Mouse (Mus musculus) CD4-positive, CD25-positive, alpha-beta regulatory T cell, adult 4 months (primary cell): ENCODE measurements around the gene Cd247. TPM values are rescaled to one million over a fixed set of nuclear protein-coding genes. Genes with fewer than 3 reads are reported as not detected.
"Not testable (repeated sequence)": the region's sequence is repeated elsewhere in the genome, so short reads cannot be mapped to it uniquely, and the experiment has no call there.

Source experiments
- ATAC-seq: one replicate; pipeline ENCODE4 v1.8.0; 2017
- polyA plus RNA-seq, 2 experiments: library from polyadenylated mRNA; unstranded; fragments of 100-300 nt; shearing (Covaris generic); gene quantifications; one replicate each; pipeline ENCODE4 v1.2.1; 2017

Gene Cd247
- polyA plus RNA-seq, result 100 to 1,000 TPM; 443 to 540 TPM

- peak; percentile 76 for ATAC-seq
Observed at GRCm38 (mm10) chr1:165788511-165788910, at the start of gene Cd247. Cd247 (plus strand) TSS chr1:165788681.

- no peak for ATAC-seq
Observed at GRCm38 (mm10) chr1:165738985-165739384, 49.5 kb upstream of the Cd247 start.

- ATAC-seq, result no peak
Observed at GRCm38 (mm10) chr1:165741989-165742388, 46.5 kb upstream of the Cd247 start.

- no peak for ATAC-seq
Observed at GRCm38 (mm10) chr1:165748053-165748452, 40.4 kb upstream of the Cd247 start.

GRCm38 (mm10) chr1:165751142-165751541 lies 37.3 kb upstream of the Cd247 start:
- no peak for ATAC-seq

- no peak for ATAC-seq
Observed at GRCm38 (mm10) chr1:165751838-165752237, 36.6 kb upstream of the Cd247 start.

- ATAC-seq, result no peak
Observed at GRCm38 (mm10) chr1:165754205-165754604, 34.3 kb upstream of the Cd247 start.

GRCm38 (mm10) chr1:165755194-165755593 lies 33.3 kb upstream of the Cd247 start:
- no peak for ATAC-seq

GRCm38 (mm10) chr1:165761522-165762305 lies 26.8 kb upstream of the Cd247 start:
- no peak for ATAC-seq

GRCm38 (mm10) chr1:165762498-165762897 lies 26.0 kb upstream of the Cd247 start:
- not testable (repeated sequence) for ATAC-seq

- ATAC-seq, result peak; percentile 63
Observed at GRCm38 (mm10) chr1:165762914-165763634, 25.4 kb upstream of the Cd247 start.

- peak; percentile 98 for ATAC-seq
Observed at GRCm38 (mm10) chr1:165763635-165764372, 24.7 kb upstream of the Cd247 start, which contains the start of gene Creg1. Creg1 (plus strand) TSS chr1:165763746.

GRCm38 (mm10) chr1:165764571-165764970 lies 23.9 kb upstream of the Cd247 start:
- no peak for ATAC-seq

- ATAC-seq, result no peak
Observed at GRCm38 (mm10) chr1:165765041-165765440, 23.4 kb upstream of the Cd247 start.

- ATAC-seq, result no peak
Observed at GRCm38 (mm10) chr1:165765651-165766294, 22.7 kb upstream of the Cd247 start.

GRCm38 (mm10) chr1:165766295-165766890 lies 22.1 kb upstream of the Cd247 start:
- ATAC-seq, result no peak

- no peak for ATAC-seq
Observed at GRCm38 (mm10) chr1:165768894-165769512, 19.5 kb upstream of the Cd247 start.

- no peak for ATAC-seq
Observed at GRCm38 (mm10) chr1:165770181-165770759, 18.2 kb upstream of the Cd247 start.

- ATAC-seq, result peak; percentile 85
Observed at GRCm38 (mm10) chr1:165771491-165771897, 17.0 kb upstream of the Cd247 start.

- ATAC-seq, result no peak
Observed at GRCm38 (mm10) chr1:165771998-165772397, 16.5 kb upstream of the Cd247 start.
